Mouse (Mus musculus): ENCODE measurements at regions not wholly inside any gene's neighbourhood (a gene's known extent, or its start where the extent isn't known, plus 50 kb on each side); places are given as distances from the start of the nearest gene placed in this dataset. TPM values are rescaled to one million over a fixed set of nuclear protein-coding genes. Genes with fewer than 3 reads are reported as not detected.

- no peaks in the 10 kb centered on the region for H3K27me3 ChIP-seq (replicated peaks; ENCODE audit: control insufficient read depth, insufficient read depth, low read length)
- H3K4me3 ChIP-seq (ENCODE audit: low read depth, low read length) = no peak overlapping the region
- no peak overlapping the region for H3K27ac ChIP-seq (ENCODE audit: low read depth, low read length)
- H3K9me3 ChIP-seq (ENCODE audit: control insufficient read depth, low read length) = no peaks in the 10 kb centered on the region
- WGBS = 60% methylated on average over 6 of the region's 6 CpGs
- H3K36me3 ChIP-seq (ENCODE audit: control insufficient read depth, insufficient read depth, low read length) = no peaks in the 10 kb centered on the region
- H3K4me1 ChIP-seq (replicated peaks; ENCODE audit: control insufficient read depth, insufficient read depth, low read length) = peaks cover 9% of the 10 kb centered on the region
- no peak overlapping the region for H3K4me2 ChIP-seq
- H3K9ac ChIP-seq (ENCODE audit: low read depth, low read length) = no peak overlapping the region
- no peak for ATAC-seq (replicated peaks; ENCODE audit: low FRiP score)
- no peak for DNase-seq (ENCODE audit: low spot score)
Observed at GRCm38 (mm10) chr13:28416231-28416630, 158.9 kb downstream of the Gm11361 start.

- Histone ChIP-seq H3K27ac (ENCODE audit: low read depth, low read length) (no peak overlapping the region), H3K9me3 (ENCODE audit: control insufficient read depth, low read length) (no peaks in the 10 kb centered on the region), H3K4me3 (ENCODE audit: low read depth, low read length) (no peak overlapping the region), H3K4me1 (replicated peaks; ENCODE audit: control insufficient read depth, insufficient read depth, low read length) (peaks cover 9% of the 10 kb centered on the region), H3K36me3 (ENCODE audit: control insufficient read depth, insufficient read depth, low read length) (no peaks in the 10 kb centered on the region), H3K4me2 (no peak overlapping the region), H3K9ac (ENCODE audit: low read depth, low read length) (no peak overlapping the region), H3K27me3 (replicated peaks; ENCODE audit: control insufficient read depth, insufficient read depth, low read length) (no peaks in the 10 kb centered on the region)
- WGBS = 79% methylated on average over 1 of the region's 1 CpGs
- DNase-seq (ENCODE audit: low spot score) (no peak), ATAC-seq (replicated peaks; ENCODE audit: low FRiP score) (no peak)
Observed at GRCm38 (mm10) chr13:28415769-28416168, 158.4 kb downstream of the Gm11361 start.

DNA sequence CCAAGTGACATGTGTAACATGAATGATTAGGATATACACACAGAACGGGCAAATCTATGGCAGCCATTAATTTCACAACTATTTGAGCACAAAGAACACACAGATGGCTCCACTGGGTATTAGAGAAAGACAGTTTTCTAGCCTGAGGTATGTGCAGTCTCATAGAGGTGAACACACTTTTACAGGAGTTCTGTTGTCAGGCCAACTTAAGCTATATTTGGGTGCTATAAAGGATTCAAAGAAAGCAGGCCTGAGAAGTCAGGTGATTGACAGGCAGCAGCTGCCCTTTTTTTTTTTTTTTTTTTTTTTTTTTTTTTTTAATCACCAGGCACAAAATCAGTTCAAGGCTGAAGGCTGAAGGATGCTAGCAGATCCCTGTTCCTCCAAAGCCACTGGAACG lies 153.0 kb downstream of the Gm11361 start:
- ATAC-seq (replicated peaks; ENCODE audit: low FRiP score) (no peak), DNase-seq (ENCODE audit: low spot score) (no peak)
- H3K27ac ChIP-seq (ENCODE audit: low read depth, low read length) = no peak overlapping the region
- no peaks in the 10 kb centered on the region for H3K27me3 ChIP-seq (replicated peaks; ENCODE audit: control insufficient read depth, insufficient read depth, low read length)
- no peaks in the 10 kb centered on the region for H3K36me3 ChIP-seq (ENCODE audit: control insufficient read depth, insufficient read depth, low read length)
- H3K9me3 ChIP-seq (ENCODE audit: control insufficient read depth, low read length) = no peaks in the 10 kb centered on the region
- H3K4me3 ChIP-seq (ENCODE audit: low read depth, low read length) = no peak overlapping the region
- no peaks in the 10 kb centered on the region for H3K4me1 ChIP-seq (replicated peaks; ENCODE audit: control insufficient read depth, insufficient read depth, low read length)
- no peak overlapping the region for H3K9ac ChIP-seq (ENCODE audit: low read depth, low read length)
- WGBS = 71% methylated on average over 2 of the region's 2 CpGs
- H3K4me2 ChIP-seq = no peak overlapping the region

DNA sequence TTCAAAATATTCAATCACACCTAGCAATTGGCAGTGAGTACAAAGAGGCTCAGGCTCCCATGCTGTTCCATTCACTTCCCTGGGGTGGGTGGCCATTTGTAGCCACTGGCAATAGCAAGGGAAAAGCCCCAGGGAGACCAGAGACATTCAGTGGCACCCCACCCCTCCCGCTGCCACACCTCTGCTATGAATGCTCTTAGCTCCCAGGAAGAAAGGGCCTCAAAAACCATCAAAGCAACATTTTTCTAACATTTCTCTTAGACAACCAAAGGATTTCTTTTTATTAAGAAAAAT lies 152.2 kb downstream of the Gm11361 start:
- Histone ChIP-seq H3K9me3 (ENCODE audit: control insufficient read depth, low read length) (no peaks in the 10 kb centered on the region), H3K4me3 (ENCODE audit: low read depth, low read length) (no peak overlapping the region), H3K4me2 (no peak overlapping the region), H3K27me3 (replicated peaks; ENCODE audit: control insufficient read depth, insufficient read depth, low read length) (no peaks in the 10 kb centered on the region), H3K9ac (ENCODE audit: low read depth, low read length) (no peak overlapping the region), H3K27ac (ENCODE audit: low read depth, low read length) (no peak overlapping the region), H3K4me1 (replicated peaks; ENCODE audit: control insufficient read depth, insufficient read depth, low read length) (no peaks in the 10 kb centered on the region), H3K36me3 (ENCODE audit: control insufficient read depth, insufficient read depth, low read length) (no peaks in the 10 kb centered on the region)
- 65% methylated on average over 1 of the region's 1 CpGs for WGBS
- ATAC-seq (replicated peaks; ENCODE audit: low FRiP score) (no peak), DNase-seq (ENCODE audit: low spot score) (no peak)

DNA sequence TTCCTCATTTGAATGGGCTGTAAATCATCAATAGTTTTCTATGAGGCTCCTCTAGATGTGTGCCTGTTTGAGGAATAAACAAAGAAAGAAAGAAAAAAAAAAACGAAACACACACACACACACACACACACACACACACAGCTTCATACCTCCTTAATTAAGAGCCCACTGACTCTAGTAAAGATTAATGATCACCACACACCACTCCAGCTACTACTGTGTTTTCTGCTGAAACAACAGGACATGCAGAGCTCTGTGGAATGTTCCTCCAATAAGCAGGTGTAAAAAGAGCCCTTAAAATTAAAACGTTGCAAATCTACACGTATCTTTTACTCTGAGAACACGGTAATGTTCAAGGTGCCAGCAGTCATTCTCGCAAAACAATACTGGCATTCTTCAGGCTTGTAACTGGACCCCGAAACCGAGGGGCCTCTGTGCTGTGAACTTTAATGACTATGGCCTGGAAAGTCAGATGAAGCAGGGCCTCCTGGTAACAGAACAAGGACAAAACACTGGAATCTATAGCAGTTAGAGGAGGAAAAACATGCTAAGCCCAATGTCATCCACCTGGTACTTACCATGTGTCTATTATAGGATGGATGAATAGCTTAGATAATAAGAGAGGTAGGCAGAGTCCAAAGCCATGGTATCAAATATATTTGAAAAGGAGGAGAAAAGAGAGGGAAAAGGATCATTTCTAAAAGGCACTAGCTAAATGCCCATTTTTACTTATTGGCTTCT lies 151.7 kb downstream of the Gm11361 start:
- no peak overlapping the region for H3K4me2 ChIP-seq
- H3K27me3 ChIP-seq (replicated peaks; ENCODE audit: control insufficient read depth, insufficient read depth, low read length) = no peaks in the 10 kb centered on the region
- no peak for DNase-seq (ENCODE audit: low spot score)
- H3K9ac ChIP-seq (ENCODE audit: low read depth, low read length) = no peak overlapping the region
- H3K9me3 ChIP-seq (ENCODE audit: control insufficient read depth, low read length) = no peaks in the 10 kb centered on the region
- H3K36me3 ChIP-seq (ENCODE audit: control insufficient read depth, insufficient read depth, low read length) = no peaks in the 10 kb centered on the region
- H3K27ac ChIP-seq (ENCODE audit: low read depth, low read length) = no peak overlapping the region
- H3K4me3 ChIP-seq (ENCODE audit: low read depth, low read length) = no peak overlapping the region
- H3K4me1 ChIP-seq (replicated peaks; ENCODE audit: control insufficient read depth, insufficient read depth, low read length) = no peaks in the 10 kb centered on the region
- ATAC-seq (replicated peaks; ENCODE audit: low FRiP score) = no peak
- 65% methylated on average over 7 of the region's 7 CpGs for WGBS

GRCm38 (mm10) chr13:28400459-28400858 lies 143.1 kb downstream of the Gm11361 start:
- H3K27me3 ChIP-seq (replicated peaks; ENCODE audit: control insufficient read depth, insufficient read depth, low read length) = no peaks in the 10 kb centered on the region
- no peak for ATAC-seq (replicated peaks; ENCODE audit: low FRiP score)
- H3K9me3 ChIP-seq (ENCODE audit: control insufficient read depth, low read length) = no peaks in the 10 kb centered on the region
- H3K36me3 ChIP-seq (ENCODE audit: control insufficient read depth, insufficient read depth, low read length) = no peaks in the 10 kb centered on the region
- no peaks in the 10 kb centered on the region for H3K4me1 ChIP-seq (replicated peaks; ENCODE audit: control insufficient read depth, insufficient read depth, low read length)
- no peak overlapping the region for H3K27ac ChIP-seq (ENCODE audit: low read depth, low read length)
- no peak overlapping the region for H3K4me2 ChIP-seq
- no peak overlapping the region for H3K4me3 ChIP-seq (ENCODE audit: low read depth, low read length)
- DNase-seq (ENCODE audit: low spot score) = no peak
- 53% methylated on average over 7 of the region's 7 CpGs for WGBS
- no peak overlapping the region for H3K9ac ChIP-seq (ENCODE audit: low read depth, low read length)

Small RNAs in the stretch of these regions (microRNA-seq; reads per million reads assigned to microRNA genes)
- gene Mir6368 (ENCODE audit: borderline number of aligned reads) = not detected
